Mouse (Mus musculus) neural tube, embryonic 14.5 days (tissue): Measurements from ENCODE around the gene Susd2. TPM values are rescaled to one million over a fixed set of nuclear protein-coding genes. Genes with fewer than 3 reads are reported as not detected.

Experiments
- ATAC-seq: fragments of 200-750 bp; cut with Nextera tagmentation; 2 replicates; pipeline ENCODE4 v1.8.0; 2017; ENCODE audit warnings: low read depth, mild to moderate bottlenecking, moderate TSS enrichment, moderate library complexity
- H3K27ac ChIP-seq: fragments of 300-500 bp; sonication (generic); 2 replicates; pipeline ENCODE4 v1.5.1; 2014; ENCODE audit warnings: low read depth, mild to moderate bottlenecking, control low read depth, low read length, moderate library complexity, mixed read lengths
- H3K27me3 ChIP-seq: fragments of 300-500 bp; sonication (generic); 2 replicates; pipeline ENCODE4 v1.6.1; 2014; ENCODE audit warnings: low read length; ENCODE audit not compliant: control insufficient read depth, insufficient read depth
- H3K36me3 ChIP-seq: fragments of 300-500 bp; sonication (generic); 2 replicates; pipeline ENCODE4 v1.6.1; 2014; ENCODE audit warnings: low read length, mixed read lengths; ENCODE audit not compliant: control insufficient read depth, insufficient read depth
- H3K4me1 ChIP-seq: fragments of 300-500 bp; sonication (generic); 2 replicates; pipeline ENCODE4 v1.6.1; 2014; ENCODE audit warnings: low read length; ENCODE audit not compliant: control insufficient read depth, insufficient read depth
- H3K4me2 ChIP-seq: fragments of 300-500 bp; sonication (generic); 2 replicates; pipeline ENCODE4 v1.6.1; 2014; ENCODE audit warnings: mild to moderate bottlenecking, low read depth, low read length, control low read depth
- H3K4me3 ChIP-seq: fragments of 300-500 bp; sonication (generic); 2 replicates; pipeline ENCODE4 v1.5.1; 2014; ENCODE audit warnings: low read depth, low read length, control low read depth, mixed read lengths
- H3K9ac ChIP-seq: fragments of 300-500 bp; sonication (generic); replicated peaks from 2 replicates; pipeline ENCODE4 v1.6.1; 2014; ENCODE audit warnings: low read depth, mild to moderate bottlenecking, control low read depth, low read length, mixed read lengths
- H3K9me3 ChIP-seq: fragments of 300-500 bp; sonication (generic); 2 replicates; pipeline ENCODE4 v1.6.1; 2016; ENCODE audit warnings: low read length; ENCODE audit not compliant: control insufficient read depth
- WGBS: fragments of 180-500 bp; shearing (Covaris S2); extraction: QIAGEN DNeasy Blood & Tissue Kit; methylation state at CpG from one replicate; pipeline ENCODE4 v1.1.7; 2014; 5-methylcytosine and 5-hydroxymethylcytosine counted together
- polyA plus RNA-seq: library from polyadenylated mRNA; unstranded; fragments of >200 nt; fragmentation: Nextera tagmentation; extraction: Ambion mirVana; gene quantifications from 2 replicates; pipeline ENCODE4 v1.2.1, GENCODE M21; 2014

Susd2 gene
- polyA plus RNA-seq, 1 experiment from 2014 or later: 9.8 TPM

DNA sequence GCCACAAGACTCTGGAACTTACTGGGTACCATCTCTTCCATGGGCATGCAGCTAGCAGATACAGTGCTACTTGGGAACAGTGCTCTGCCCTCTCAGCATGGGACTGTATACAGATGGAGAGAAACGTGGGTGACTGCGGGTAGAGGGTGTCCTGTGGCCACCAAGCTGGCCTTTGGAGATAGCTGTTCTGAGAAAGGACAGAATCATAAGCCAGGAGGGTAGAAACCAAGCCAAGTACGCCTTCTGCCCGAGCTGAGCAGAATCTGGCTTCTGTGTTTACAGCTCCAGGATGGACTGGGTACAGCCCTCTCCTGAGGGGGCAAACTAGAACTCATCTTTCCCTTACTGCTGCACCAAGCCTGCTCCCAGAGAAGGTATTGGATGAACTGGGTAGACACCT lies 18.8 kb upstream of the Susd2 start:
- no peak overlapping the region for H3K27ac ChIP-seq
- ATAC-seq: no peak
- H3K4me3 ChIP-seq: no peak overlapping the region
- H3K4me2 ChIP-seq: no peak overlapping the region
- WGBS: 85% methylated on average over 4 of the region's 4 CpGs
- no peak overlapping the region for H3K9ac ChIP-seq
- H3K4me1 ChIP-seq: peaks cover 8% of the 10 kb centered on the region; the same call in 1 of the 2 replicates
- H3K27me3 ChIP-seq: no peaks in the 10 kb centered on the region
- H3K36me3 ChIP-seq: peaks cover 6% of the 10 kb centered on the region
- no peaks in the 10 kb centered on the region for H3K9me3 ChIP-seq

DNA sequence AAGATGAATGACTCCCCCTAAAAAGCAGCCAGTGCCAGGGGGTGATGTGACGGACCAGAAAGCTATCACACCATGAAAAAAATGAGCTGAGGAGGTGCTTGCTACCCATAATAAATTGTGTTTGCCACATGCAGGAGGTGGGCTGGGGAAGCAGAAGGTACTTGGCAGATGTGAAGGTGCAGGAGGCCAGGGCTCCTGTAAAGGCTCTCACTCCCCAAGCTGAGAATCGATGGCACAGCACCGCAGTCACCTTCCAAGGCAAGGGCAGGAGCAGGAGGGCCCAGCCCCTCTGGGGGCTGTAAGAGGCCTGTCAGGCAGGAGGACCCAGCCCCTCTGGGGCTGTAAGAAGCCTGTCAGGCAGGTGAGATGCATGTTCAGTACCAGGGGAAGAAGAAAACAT lies 18.1 kb upstream of the Susd2 start:
- H3K27me3 ChIP-seq: no peaks in the 10 kb centered on the region
- no peak overlapping the region for H3K4me3 ChIP-seq
- H3K4me1 ChIP-seq: peaks cover 4% of the 10 kb centered on the region; the same call in 1 of the 2 replicates
- ATAC-seq: no peak
- H3K27ac ChIP-seq: no peak overlapping the region
- peaks cover 9% of the 10 kb centered on the region for H3K36me3 ChIP-seq
- H3K9me3 ChIP-seq: no peaks in the 10 kb centered on the region
- no peak overlapping the region for H3K4me2 ChIP-seq
- WGBS: 52% methylated on average over 3 of the region's 3 CpGs
- H3K9ac ChIP-seq: no peak overlapping the region

DNA sequence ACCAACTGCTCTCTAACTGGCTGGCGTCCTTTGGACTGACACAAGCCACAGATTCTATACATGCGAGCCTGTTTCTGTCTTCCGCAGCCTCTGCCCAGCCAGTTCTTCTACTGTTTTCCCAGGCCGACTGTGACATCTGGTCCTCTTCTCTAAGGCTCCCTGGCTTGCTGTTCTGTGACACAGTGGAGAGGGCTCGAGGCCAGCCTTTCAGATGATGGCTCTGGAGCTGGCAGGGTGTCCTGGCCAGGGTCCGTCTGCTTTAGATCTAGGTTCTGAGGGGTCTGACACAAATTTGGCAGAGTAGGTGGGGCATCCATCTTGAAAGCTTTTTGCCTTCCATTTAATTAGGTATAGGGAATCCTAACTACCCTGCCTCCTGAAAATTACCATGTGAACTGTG lies 17.6 kb upstream of the Susd2 start:
- Histone ChIP-seq H3K4me1 (no peaks in the 10 kb centered on the region; the same call in 1 of the 2 replicates), H3K9ac (no peak overlapping the region), H3K36me3 (peaks cover 9% of the 10 kb centered on the region), H3K27me3 (no peaks in the 10 kb centered on the region), H3K4me2 (no peak overlapping the region), H3K9me3 (no peaks in the 10 kb centered on the region), H3K4me3 (no peak overlapping the region), H3K27ac (no peak overlapping the region)
- 75% methylated on average over 6 of the region's 6 CpGs for WGBS
- ATAC-seq: peak; percentile 33; the same call in 1 of the 2 replicates

DNA sequence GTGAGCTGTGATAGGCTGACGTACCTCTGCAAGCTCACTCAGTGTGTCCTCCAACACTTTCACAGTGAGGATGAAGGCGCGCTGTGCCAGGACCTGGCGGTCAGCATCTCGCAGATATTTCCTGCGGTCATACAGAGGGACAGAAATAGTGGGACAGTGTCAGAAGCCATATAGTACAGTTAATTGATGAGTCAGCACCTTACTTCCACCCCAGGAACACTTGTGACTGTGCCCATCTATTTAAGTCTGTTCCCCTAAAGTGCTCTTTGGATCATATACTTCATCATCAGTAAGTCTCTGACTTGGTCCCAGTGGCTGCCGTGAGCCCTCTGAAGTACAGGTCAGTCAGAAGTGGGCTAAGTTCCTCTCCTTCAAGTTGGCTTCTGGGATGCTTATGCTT lies 14.0 kb upstream of the Susd2 start:
- peaks cover 25% of the 10 kb centered on the region for H3K36me3 ChIP-seq
- no peak overlapping the region for H3K9ac ChIP-seq
- no peak for ATAC-seq
- H3K4me2 ChIP-seq: no peak overlapping the region
- H3K4me3 ChIP-seq: no peak overlapping the region
- 97% methylated on average over 7 of the region's 7 CpGs for WGBS
- H3K27ac ChIP-seq: no peak overlapping the region
- H3K4me1 ChIP-seq: no peaks in the 10 kb centered on the region
- no peaks in the 10 kb centered on the region for H3K27me3 ChIP-seq
- no peaks in the 10 kb centered on the region for H3K9me3 ChIP-seq

DNA sequence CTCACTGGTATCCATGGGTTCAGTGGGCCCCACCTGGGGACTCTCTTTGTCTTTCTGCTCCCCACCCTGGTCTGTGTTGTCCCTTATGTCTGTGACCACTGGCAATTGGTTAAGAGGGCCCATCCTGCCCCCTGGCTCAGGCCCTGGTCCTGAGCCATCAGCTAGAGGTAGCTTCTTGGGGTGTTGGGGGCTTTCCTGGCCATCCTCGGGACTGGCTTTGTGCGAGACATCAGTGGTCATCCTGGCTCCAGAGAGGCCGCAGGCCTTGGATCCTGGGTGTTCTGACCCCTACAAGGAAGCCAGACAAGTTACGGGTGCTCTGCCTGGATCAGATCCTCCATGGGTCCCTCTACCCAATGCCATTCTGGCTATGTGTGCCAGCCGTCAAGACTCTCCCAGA lies 13.4 kb upstream of the Susd2 start:
- peaks cover 31% of the 10 kb centered on the region for H3K36me3 ChIP-seq
- H3K4me2 ChIP-seq: no peak overlapping the region
- H3K27ac ChIP-seq: no peak overlapping the region
- 96% methylated on average over 5 of the region's 5 CpGs for WGBS
- ATAC-seq: no peak
- no peaks in the 10 kb centered on the region for H3K27me3 ChIP-seq
- no peak overlapping the region for H3K4me3 ChIP-seq
- no peaks in the 10 kb centered on the region for H3K9me3 ChIP-seq
- no peak overlapping the region for H3K9ac ChIP-seq
- H3K4me1 ChIP-seq: no peaks in the 10 kb centered on the region

DNA sequence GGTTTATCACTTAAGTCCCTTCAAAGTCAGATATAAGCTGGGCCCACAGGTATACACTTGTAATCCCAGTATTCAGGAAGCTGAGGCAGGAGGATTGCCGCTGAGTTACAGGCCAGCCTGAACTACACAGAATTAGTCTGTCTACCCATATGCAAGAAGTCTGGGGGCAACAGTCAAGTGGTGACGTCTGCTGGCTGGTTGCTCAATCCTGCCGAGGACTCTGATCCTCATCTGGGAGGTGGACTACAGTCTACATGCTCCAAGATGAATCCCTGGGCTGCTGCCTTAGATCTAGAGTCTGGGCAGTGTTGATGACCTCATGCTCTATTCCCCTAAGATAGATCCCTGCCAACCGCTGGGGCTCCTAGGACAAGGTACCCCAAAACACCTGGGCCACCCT lies 10.2 kb upstream of the Susd2 start:
- H3K9me3 ChIP-seq: no peaks in the 10 kb centered on the region
- H3K36me3 ChIP-seq: peaks cover 47% of the 10 kb centered on the region
- no peak overlapping the region for H3K4me2 ChIP-seq
- H3K27ac ChIP-seq: no peak overlapping the region
- H3K27me3 ChIP-seq: no peaks in the 10 kb centered on the region
- 95% methylated on average over 4 of the region's 4 CpGs for WGBS
- H3K9ac ChIP-seq: no peak overlapping the region
- H3K4me3 ChIP-seq: no peak overlapping the region
- no peak for ATAC-seq
- no peaks in the 10 kb centered on the region for H3K4me1 ChIP-seq

DNA sequence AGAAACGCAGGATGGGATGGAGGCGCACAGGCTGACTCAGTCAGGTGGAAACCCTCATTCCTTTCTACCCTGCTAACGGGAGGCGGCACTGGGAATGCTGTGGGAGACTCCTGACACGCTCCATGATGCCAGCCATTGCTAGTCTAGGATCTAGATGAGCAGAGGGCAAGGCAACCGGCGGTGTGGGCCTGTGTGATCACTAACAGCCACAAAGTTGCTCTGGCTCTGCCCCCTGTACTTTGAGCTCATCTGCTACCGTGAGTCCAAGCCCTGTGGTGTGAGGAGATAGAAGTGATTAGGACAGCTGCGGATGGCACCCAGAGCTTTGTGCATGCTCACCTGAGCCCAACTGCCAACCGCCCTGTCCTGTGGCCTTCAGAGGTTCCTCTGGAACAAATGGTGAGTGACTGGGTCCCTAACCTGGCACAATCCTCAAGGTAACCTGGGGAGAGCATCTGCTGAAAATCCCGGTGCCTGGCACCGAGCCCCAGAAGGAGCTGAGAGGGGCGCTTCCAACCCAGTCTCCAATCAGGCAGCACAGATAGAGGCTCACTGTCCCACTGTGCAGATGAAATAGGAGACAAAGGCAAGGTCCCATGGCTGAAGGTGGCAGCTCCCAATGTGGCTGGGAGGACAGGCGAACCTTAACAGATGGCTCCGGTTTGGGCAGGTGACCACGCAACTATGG lies 7.7 kb upstream of the Susd2 start:
- peaks cover 48% of the 10 kb centered on the region for H3K36me3 ChIP-seq
- no peak overlapping the region for H3K4me2 ChIP-seq
- no peaks in the 10 kb centered on the region for H3K27me3 ChIP-seq
- no peaks in the 10 kb centered on the region for H3K9me3 ChIP-seq
- H3K4me1 ChIP-seq: no peaks in the 10 kb centered on the region
- no peak overlapping the region for H3K9ac ChIP-seq
- ATAC-seq: no peak
- H3K4me3 ChIP-seq: no peak overlapping the region
- H3K27ac ChIP-seq: no peak overlapping the region
- 97% methylated on average over 16 of the region's 16 CpGs for WGBS

DNA sequence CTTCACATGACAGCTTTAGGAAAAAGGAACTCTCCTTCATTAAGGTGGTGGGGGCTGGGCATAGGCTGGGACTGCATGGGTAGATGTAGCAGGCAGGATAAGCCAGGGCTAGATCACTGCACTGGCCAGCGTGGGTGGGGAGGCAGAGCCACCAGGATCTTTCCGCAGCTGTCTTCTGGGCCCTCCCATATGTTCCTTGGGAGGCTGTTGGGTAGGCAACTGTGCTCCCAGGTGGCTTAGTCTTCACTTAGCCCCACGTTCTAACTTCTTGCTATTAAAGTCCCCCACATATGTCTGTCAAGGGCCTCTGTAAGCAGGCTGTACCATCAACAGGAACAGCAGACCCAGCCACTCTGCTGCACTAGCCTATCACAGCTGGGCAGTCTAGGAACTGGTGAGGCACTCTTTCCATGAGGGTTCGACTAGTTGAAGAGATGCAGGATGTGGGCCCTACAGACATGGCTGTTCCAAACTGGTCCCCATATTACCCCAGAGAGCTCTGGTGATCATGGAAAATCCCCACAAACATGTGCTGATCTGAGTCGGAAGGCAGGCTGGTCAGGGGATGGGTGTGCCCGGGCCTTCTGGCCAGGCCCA lies 6.6 kb upstream of the Susd2 start:
- no peak overlapping the region for H3K9ac ChIP-seq
- no peaks in the 10 kb centered on the region for H3K9me3 ChIP-seq
- H3K27ac ChIP-seq: no peak overlapping the region
- H3K4me1 ChIP-seq: no peaks in the 10 kb centered on the region
- 93% methylated on average over 6 of the region's 6 CpGs for WGBS
- H3K36me3 ChIP-seq: peaks cover 54% of the 10 kb centered on the region
- H3K27me3 ChIP-seq: no peaks in the 10 kb centered on the region
- no peak for ATAC-seq
- no peak overlapping the region for H3K4me2 ChIP-seq
- no peak overlapping the region for H3K4me3 ChIP-seq

DNA sequence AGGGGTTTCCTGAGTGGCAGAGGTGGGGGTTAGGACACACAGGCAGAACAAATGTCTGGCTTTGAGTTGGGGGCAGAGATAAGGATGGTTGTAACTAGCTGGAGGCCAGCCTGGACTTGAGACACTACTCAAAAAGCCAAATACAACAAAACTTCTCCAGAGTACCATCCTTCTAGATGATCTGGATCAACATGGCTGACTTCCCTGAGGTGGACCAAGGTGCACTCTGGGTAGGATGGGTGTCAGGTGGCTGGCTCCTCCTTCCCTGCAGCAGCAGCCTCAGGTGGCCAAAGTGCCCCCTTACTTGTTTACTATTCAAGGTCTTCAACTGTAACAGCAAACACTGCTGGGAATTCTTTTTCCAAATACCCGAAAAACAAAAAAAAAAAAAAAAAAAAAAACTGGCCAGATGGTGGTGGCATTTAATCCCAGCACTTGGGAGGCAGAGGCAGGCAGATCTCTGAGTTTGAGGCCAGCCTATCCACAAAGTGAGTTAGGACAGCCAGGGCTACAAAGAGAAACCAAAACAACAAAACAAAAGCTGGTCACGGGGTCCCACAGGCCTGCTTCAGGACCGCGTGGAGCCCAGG lies 5.7 kb upstream of the Susd2 start:
- no peaks in the 10 kb centered on the region for H3K27me3 ChIP-seq
- no peak overlapping the region for H3K4me3 ChIP-seq
- no peak overlapping the region for H3K4me2 ChIP-seq
- H3K4me1 ChIP-seq: no peaks in the 10 kb centered on the region
- H3K27ac ChIP-seq: no peak overlapping the region
- no peaks in the 10 kb centered on the region for H3K9me3 ChIP-seq
- 94% methylated on average over 4 of the region's 4 CpGs for WGBS
- H3K9ac ChIP-seq: no peak overlapping the region
- H3K36me3 ChIP-seq: peaks cover 45% of the 10 kb centered on the region
- no peak for ATAC-seq
